Mouse (Mus musculus) embryo, embryonic 10.5 days (tissue): Measurements from ENCODE around the gene Pitpnm1.
"Not testable (repeated sequence)": the region's sequence is repeated elsewhere in the genome, so short reads cannot be mapped to it uniquely, and the experiment has no call there.

Experiments used
- DNase-seq: peaks from one replicate; pipeline ENCODE4 v3.0.0-alpha.2; 2015; ENCODE audit warnings: low spot score

Pitpnm1 gene

GRCm38 (mm10) chr19:4119716-4120487 is 20.1 kb downstream of the Pitpnm1 start:
- no peak for DNase-seq

- DNase-seq = no peak
Measured at GRCm38 (mm10) chr19:4120496-4120895, 20.7 kb downstream of the Pitpnm1 start.

- peak; percentile 99 for DNase-seq
Measured at GRCm38 (mm10) chr19:4121097-4121805, 21.5 kb downstream of the Pitpnm1 start.

- DNase-seq = not testable (repeated sequence)
Measured at GRCm38 (mm10) chr19:4121896-4122295, 22.1 kb downstream of the Pitpnm1 start.

- DNase-seq = no peak
Measured at GRCm38 (mm10) chr19:4122411-4123370, 22.9 kb downstream of the Pitpnm1 start.

GRCm38 (mm10) chr19:4124432-4124831 is 24.6 kb downstream of the Pitpnm1 start:
- DNase-seq = no peak

GRCm38 (mm10) chr19:4125268-4125667 is 25.5 kb downstream of the Pitpnm1 start:
- peak; percentile 27 for DNase-seq

- peak; percentile 98 for DNase-seq
Measured at GRCm38 (mm10) chr19:4125741-4126696, 26.2 kb downstream of the Pitpnm1 start, which contains the start of gene Aip. Gene Aip (minus strand): TSS chr19:4125858.

GRCm38 (mm10) chr19:4126759-4127495 is 27.1 kb downstream of the Pitpnm1 start:
- no peak for DNase-seq

GRCm38 (mm10) chr19:4129462-4129861 is 29.7 kb downstream of the Pitpnm1 start:
- no peak for DNase-seq

GRCm38 (mm10) chr19:4130106-4130505 is 30.3 kb downstream of the Pitpnm1 start:
- no peak for DNase-seq

GRCm38 (mm10) chr19:4131075-4131474 is 31.3 kb downstream of the Pitpnm1 start:
- no peak for DNase-seq

- no peak for DNase-seq
Measured at GRCm38 (mm10) chr19:4131768-4132167, 32.0 kb downstream of the Pitpnm1 start.

- no peak for DNase-seq
Measured at GRCm38 (mm10) chr19:4134354-4134753, 34.6 kb downstream of the Pitpnm1 start.

GRCm38 (mm10) chr19:4135229-4135962 is 35.6 kb downstream of the Pitpnm1 start:
- DNase-seq = not testable (repeated sequence)

- not testable (repeated sequence) for DNase-seq
Measured at GRCm38 (mm10) chr19:4135963-4136345, 36.2 kb downstream of the Pitpnm1 start.

GRCm38 (mm10) chr19:4136463-4136862 is 36.7 kb downstream of the Pitpnm1 start:
- no peak for DNase-seq

GRCm38 (mm10) chr19:4137913-4138312 is 38.1 kb downstream of the Pitpnm1 start:
- no peak for DNase-seq

- DNase-seq = no peak
Measured at GRCm38 (mm10) chr19:4139446-4139845, 39.6 kb downstream of the Pitpnm1 start, which contains the start of gene Gpr152. Gene Gpr152 (plus strand): TSS chr19:4139787.
